Mouse (Mus musculus): Measurements from ENCODE around the gene Rfx3. TPM values are rescaled to one million over a fixed set of nuclear protein-coding genes. Genes with fewer than 3 reads are reported as not detected.

The Rfx3 gene
- polyA plus RNA-seq, 1 experiment from 2014 or later, result 26.2 TPM

DNA sequence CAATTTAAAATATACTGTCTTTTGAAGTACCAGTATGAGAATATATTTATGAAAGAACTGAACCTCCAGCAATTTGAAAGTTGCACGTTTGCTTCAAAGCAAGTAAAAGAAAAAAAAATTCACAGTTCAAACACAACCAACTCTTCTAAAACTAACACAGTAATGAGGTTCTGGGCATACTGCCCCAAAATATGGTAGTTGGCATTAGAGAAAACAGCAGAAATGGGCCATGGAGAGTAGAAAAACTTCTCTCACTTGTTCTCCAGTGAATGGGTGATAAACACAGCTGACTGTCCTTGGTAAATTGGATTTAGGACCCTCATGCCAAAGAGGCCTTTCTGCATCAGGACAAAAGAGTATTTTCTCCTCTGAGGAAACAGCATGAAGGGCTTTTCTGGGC, 182.7 kb downstream of the Rfx3 start:
- peaks cover 8% of the 10 kb centered on the region for H3K36me3 ChIP-seq
- H3K4me3 ChIP-seq, result no peak overlapping the region
- H3K4me1 ChIP-seq (replicated peaks), result no peaks in the 10 kb centered on the region
- H3K27me3 ChIP-seq, result no peaks in the 10 kb centered on the region
- no peaks in the 10 kb centered on the region for H3K9me3 ChIP-seq
- ATAC-seq (ENCODE audit: low FRiP score, low read depth), result no peak
- WGBS, result 72% methylated on average over 1 of the region's 1 CpGs
- no peak overlapping the region for H3K4me2 ChIP-seq
- H3K9ac ChIP-seq, result no peak overlapping the region
- H3K27ac ChIP-seq (replicated peaks), result no peak overlapping the region

DNA sequence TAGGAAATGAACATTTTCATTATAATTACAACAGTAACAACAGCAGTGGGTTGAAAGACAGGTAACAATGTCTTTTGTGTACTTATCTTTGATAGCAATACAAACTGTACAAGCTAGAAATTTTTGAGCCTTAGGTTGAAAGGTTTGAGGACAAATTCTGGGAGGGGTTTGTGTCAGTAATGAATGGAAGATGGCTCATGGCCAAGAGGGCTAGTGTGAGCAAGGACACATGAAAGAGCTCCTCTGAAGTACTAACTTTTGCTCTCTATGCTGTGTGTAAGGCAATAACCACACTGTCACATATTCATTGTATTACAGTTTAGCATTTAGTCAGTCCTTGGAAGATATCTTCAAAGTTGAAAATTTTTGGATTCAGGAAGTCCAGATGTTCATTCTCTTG, 193.3 kb downstream of the Rfx3 start:
- Histone ChIP-seq H3K27me3 (no peaks in the 10 kb centered on the region), H3K36me3 (peaks cover 10% of the 10 kb centered on the region), H3K4me1 (replicated peaks) (no peaks in the 10 kb centered on the region), H3K9ac (no peak overlapping the region), H3K4me2 (no peak overlapping the region), H3K4me3 (no peak overlapping the region), H3K9me3 (no peaks in the 10 kb centered on the region), H3K27ac (replicated peaks) (no peak overlapping the region)
- ATAC-seq (ENCODE audit: low FRiP score, low read depth), result no peak

DNA sequence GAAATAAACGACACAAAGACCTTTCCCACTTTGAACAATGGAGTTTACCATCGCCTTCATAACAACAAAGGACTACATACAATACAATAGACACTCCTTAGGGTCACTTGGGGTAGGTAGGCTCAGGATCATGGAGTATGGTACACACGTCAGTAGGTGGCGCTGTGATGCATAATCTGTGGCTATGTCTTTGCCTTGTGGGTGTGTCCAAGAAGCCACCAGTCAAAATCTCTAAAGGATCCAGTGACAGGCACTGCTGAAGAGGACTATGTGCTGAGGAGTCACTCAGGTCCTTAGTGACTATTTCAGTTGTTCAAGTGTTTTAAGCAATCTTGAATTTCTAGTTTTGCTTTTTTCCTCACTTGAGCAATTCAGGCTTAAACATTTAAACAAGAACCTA, 230.9 kb downstream of the Rfx3 start:
- no peaks in the 10 kb centered on the region for H3K27me3 ChIP-seq
- 57% methylated on average over 4 of the region's 4 CpGs for WGBS
- H3K36me3 ChIP-seq, result peaks cover 22% of the 10 kb centered on the region
- H3K4me2 ChIP-seq, result no peak overlapping the region
- H3K9me3 ChIP-seq, result no peaks in the 10 kb centered on the region
- no peak overlapping the region for H3K9ac ChIP-seq
- no peak overlapping the region for H3K27ac ChIP-seq (replicated peaks)
- no peaks in the 10 kb centered on the region for H3K4me1 ChIP-seq (replicated peaks)
- no peak for ATAC-seq (ENCODE audit: low FRiP score, low read depth)
- H3K4me3 ChIP-seq, result no peak overlapping the region

DNA sequence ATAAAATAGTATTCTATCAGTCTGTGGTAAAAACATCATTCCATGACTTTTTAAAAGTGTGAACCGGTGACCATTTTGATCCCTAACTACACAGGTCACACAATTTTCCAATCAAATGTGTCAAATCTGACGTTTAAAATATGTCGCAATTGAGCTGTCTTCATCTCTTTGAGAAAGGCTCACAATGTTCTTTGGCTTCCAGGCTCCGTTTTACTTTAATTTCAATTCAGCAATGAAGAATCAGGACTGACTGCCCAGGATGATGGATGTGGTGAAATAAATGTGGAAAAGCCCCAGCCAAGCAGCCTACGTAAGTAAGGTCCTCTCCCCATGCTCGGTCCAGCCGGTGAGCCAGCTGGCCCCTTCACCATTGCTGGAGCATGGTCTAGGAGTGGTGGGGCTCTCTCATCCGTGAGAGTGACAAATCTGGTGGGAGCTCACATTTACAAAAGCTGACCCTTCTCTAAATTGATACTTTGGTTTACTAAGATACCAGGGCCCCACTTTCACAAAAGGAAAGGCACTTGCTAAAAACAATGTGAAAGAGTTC, 240.2 kb downstream of the Rfx3 start:
- no peak overlapping the region for H3K4me2 ChIP-seq
- peaks cover 13% of the 10 kb centered on the region; the same call in 1 of the 2 replicates for H3K36me3 ChIP-seq
- H3K4me3 ChIP-seq, result no peak overlapping the region
- no peaks in the 10 kb centered on the region for H3K9me3 ChIP-seq
- no peak for ATAC-seq (ENCODE audit: low FRiP score, low read depth)
- H3K9ac ChIP-seq, result no peak overlapping the region
- WGBS, result 70% methylated on average over 8 of the region's 8 CpGs
- peaks cover 5% of the 10 kb centered on the region; the same call in 1 of the 2 replicates for H3K4me1 ChIP-seq (replicated peaks)
- H3K27ac ChIP-seq (replicated peaks), result no peak overlapping the region
- H3K27me3 ChIP-seq, result no peaks in the 10 kb centered on the region

DNA sequence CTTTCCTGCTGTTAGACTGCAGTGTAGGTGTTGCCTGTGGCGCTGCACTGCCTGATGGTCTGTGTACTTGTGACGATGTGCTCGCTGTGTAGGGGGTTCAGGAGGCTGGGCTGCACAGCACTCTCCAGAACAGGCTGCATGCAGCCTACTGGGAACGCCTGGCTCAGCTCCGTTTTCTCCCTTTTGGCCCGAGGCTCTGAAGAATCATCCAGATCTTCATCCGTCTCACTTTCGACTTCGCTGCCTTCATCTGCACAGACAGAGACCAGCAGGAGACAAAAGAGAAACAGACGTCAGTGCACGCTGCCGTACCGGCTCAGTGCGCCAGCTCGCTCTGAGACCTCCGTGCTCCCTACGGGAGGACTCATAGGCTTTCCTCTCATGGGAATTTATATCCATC, 242.5 kb downstream of the Rfx3 start:
- Histone ChIP-seq H3K4me2 (peak overlapping the region; percentile 6), H3K27ac (replicated peaks) (peak overlapping the region; percentile 69), H3K36me3 (peaks cover 14% of the 10 kb centered on the region; the same call in 1 of the 2 replicates), H3K27me3 (no peaks in the 10 kb centered on the region), H3K4me1 (replicated peaks) (peaks cover 5% of the 10 kb centered on the region; the same call in 1 of the 2 replicates), H3K9ac (no peak overlapping the region), H3K4me3 (no peak overlapping the region), H3K9me3 (no peaks in the 10 kb centered on the region)
- ATAC-seq (ENCODE audit: low FRiP score, low read depth), result peak; percentile 76
- WGBS, result 41% methylated on average over 17 of the region's 17 CpGs

DNA sequence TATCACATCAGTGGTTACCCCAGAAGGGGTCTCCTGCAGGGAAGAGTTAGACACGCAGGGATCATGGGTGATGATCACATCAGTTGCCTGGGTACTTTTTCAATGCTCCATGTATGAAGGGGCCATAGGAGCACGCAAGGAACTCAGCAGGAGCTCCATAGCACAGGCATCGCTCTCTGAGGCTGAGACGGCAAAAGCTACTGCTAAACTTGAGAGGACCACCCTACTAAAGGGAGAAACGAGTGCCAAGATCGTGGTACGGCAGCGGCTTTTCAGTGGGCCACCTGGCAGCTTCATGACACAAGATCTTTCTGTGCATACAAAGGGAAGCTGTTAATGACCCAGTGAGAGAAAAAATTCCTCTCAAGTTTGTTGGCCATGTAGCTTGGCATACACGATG, 250.7 kb downstream of the Rfx3 start:
- H3K27me3 ChIP-seq, result no peaks in the 10 kb centered on the region
- WGBS, result 85% methylated on average over 9 of the region's 9 CpGs
- no peak overlapping the region for H3K4me2 ChIP-seq
- ATAC-seq (ENCODE audit: low FRiP score, low read depth), result no peak
- no peak overlapping the region for H3K9ac ChIP-seq
- H3K27ac ChIP-seq (replicated peaks), result no peak overlapping the region
- no peaks in the 10 kb centered on the region for H3K36me3 ChIP-seq
- H3K4me3 ChIP-seq, result no peak overlapping the region
- H3K4me1 ChIP-seq (replicated peaks), result no peaks in the 10 kb centered on the region
- no peaks in the 10 kb centered on the region for H3K9me3 ChIP-seq

DNA sequence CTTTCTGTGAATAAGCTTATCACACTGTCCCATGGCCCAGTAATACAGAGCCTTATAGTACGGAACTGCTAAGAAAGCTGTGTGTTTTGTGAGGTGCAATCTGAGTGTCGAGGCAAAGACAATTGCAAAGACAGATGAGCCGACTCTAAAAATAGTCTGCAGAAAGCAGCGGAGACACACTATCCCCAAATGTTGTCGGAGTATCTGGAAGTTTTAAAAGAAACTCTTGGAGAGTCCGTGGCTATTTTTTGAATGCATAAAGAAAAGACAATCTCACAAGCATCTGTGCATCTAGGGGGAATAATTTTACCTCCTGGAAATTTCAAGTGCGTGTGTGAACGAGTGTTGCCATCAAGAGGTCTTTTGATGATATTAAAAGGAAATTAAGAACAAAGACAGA, 251.6 kb downstream of the Rfx3 start:
- H3K36me3 ChIP-seq, result no peaks in the 10 kb centered on the region
- ATAC-seq (ENCODE audit: low FRiP score, low read depth), result no peak
- no peaks in the 10 kb centered on the region for H3K4me1 ChIP-seq (replicated peaks)
- 79% methylated on average over 8 of the region's 8 CpGs for WGBS
- H3K27me3 ChIP-seq, result no peaks in the 10 kb centered on the region
- no peaks in the 10 kb centered on the region for H3K9me3 ChIP-seq
- no peak overlapping the region for H3K27ac ChIP-seq (replicated peaks)
- H3K4me3 ChIP-seq, result no peak overlapping the region
- no peak overlapping the region for H3K4me2 ChIP-seq
- no peak overlapping the region for H3K9ac ChIP-seq

DNA sequence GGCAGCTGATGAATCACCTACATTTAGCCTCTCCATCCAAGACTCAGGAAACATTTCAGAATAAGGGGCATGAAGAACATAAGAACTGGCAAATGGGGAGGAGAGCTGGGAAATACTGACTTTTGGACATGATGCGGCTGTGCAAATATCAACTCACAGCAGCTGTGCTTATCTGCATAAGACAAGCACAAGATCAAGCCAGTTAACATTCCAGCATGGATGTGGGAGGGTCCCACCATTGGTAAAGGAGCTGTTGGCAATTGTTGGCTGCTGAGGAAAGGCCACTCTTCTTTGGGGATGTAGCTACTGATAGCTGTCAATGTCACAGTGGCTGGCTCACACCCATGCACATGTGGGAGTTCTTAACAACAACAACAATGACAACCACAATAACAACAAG, 263.7 kb downstream of the Rfx3 start:
- no peak overlapping the region for H3K27ac ChIP-seq (replicated peaks)
- H3K9ac ChIP-seq, result no peak overlapping the region
- no peak overlapping the region for H3K4me3 ChIP-seq
- no peaks in the 10 kb centered on the region for H3K9me3 ChIP-seq
- H3K4me1 ChIP-seq (replicated peaks), result no peaks in the 10 kb centered on the region
- ATAC-seq (ENCODE audit: low FRiP score, low read depth), result no peak
- H3K27me3 ChIP-seq, result no peaks in the 10 kb centered on the region
- no peak overlapping the region for H3K4me2 ChIP-seq
- H3K36me3 ChIP-seq, result no peaks in the 10 kb centered on the region
- WGBS, result 100% methylated on average over 1 of the region's 1 CpGs

DNA sequence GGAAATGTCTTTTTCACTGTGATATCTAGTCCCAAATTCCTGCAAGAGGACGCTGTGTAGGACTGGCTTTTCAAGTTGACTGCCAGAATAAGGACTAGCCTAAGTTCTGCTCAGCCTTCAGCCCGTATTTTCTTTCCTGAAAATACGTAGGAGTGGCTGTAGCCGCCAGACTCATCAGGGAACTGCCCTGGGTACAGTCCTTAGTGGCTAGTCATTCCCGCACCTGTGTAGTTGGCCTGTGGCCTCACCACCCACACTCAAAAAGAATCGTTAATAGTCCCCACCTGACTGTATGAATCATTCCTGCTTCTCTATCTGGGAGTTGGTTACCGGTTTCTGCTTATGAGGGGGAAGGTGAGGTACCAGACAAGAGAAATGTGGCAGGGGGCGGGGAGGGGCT, 272.1 kb downstream of the Rfx3 start:
- no peak overlapping the region for H3K4me3 ChIP-seq
- H3K9me3 ChIP-seq, result no peaks in the 10 kb centered on the region
- no peaks in the 10 kb centered on the region for H3K36me3 ChIP-seq
- no peak overlapping the region for H3K4me2 ChIP-seq
- H3K9ac ChIP-seq, result no peak overlapping the region
- ATAC-seq (ENCODE audit: low FRiP score, low read depth), result no peak
- no peak overlapping the region for H3K27ac ChIP-seq (replicated peaks)
- 75% methylated on average over 8 of the region's 8 CpGs for WGBS
- no peaks in the 10 kb centered on the region for H3K27me3 ChIP-seq
- H3K4me1 ChIP-seq (replicated peaks), result no peaks in the 10 kb centered on the region

DNA sequence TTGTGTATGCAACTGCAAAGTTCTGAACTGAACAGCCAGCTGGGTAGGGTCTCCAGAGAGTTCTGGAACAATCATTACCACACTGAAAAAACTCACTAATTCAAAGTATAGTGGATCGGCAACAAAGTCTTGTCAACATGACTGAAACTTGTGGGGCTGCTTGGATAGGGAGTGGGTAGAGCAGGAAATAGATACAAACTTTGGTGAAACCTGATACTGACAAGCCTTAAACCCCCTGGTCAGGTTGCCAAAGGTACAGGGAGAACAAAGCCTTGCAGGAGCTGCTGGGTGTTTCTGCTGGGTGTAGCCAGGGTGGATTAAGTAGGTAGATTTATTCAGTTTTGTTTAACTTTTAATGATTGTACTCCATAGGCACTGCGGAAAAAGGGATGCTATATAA, 274.4 kb downstream of the Rfx3 start:
- H3K9me3 ChIP-seq, result no peaks in the 10 kb centered on the region
- no peak overlapping the region for H3K9ac ChIP-seq
- no peaks in the 10 kb centered on the region for H3K36me3 ChIP-seq
- no peaks in the 10 kb centered on the region for H3K4me1 ChIP-seq (replicated peaks)
- no peak overlapping the region for H3K4me2 ChIP-seq
- no peak overlapping the region for H3K27ac ChIP-seq (replicated peaks)
- no peaks in the 10 kb centered on the region for H3K27me3 ChIP-seq
- WGBS, result 94% methylated on average over 2 of the region's 2 CpGs
- ATAC-seq (ENCODE audit: low FRiP score, low read depth), result no peak
- no peak overlapping the region for H3K4me3 ChIP-seq

DNA sequence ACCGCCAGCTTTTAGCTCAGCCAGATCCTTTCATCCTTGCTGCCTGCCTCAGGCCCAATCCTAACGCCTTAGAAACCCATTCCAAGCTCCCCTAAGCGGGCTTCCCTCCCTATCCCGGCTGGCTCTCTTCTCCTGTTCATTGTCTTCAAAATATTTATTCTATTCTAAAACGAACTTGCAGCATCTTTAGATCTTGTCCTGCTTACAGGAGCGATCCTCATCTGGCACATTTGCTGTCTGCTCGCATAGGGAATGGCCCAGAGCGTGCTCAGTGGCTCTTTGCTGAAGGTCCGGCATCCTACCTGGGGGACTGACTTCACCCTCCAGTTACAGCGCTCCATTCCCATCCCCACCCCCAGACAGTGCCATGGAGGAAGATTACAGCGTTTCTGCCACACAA, 292.0 kb downstream of the Rfx3 start:
- Histone ChIP-seq H3K4me2 (no peak overlapping the region), H3K4me3 (no peak overlapping the region), H3K4me1 (replicated peaks) (no peaks in the 10 kb centered on the region), H3K9ac (no peak overlapping the region), H3K9me3 (no peaks in the 10 kb centered on the region), H3K27me3 (no peaks in the 10 kb centered on the region), H3K27ac (replicated peaks) (no peak overlapping the region), H3K36me3 (no peaks in the 10 kb centered on the region)
- 76% methylated on average over 11 of the region's 11 CpGs for WGBS
- no peak for ATAC-seq (ENCODE audit: low FRiP score, low read depth)

DNA sequence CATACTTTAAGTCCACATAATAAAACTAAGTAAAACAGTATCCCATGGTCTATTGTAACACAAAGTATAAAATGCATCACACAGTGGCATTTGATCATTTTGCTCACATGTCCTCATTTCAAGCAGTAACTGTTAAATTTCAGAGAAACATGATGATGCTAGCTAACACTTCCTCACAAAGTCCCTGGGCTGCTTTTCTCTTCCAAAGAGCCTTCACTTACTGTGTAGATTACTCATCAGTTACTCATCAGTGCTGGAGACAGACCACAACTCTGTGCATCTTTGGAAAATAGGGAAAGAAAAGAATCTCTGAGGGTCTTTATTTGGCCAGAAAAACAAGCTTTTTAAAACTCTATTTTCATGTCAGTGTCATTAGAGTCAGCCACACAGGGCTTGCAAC, 294.7 kb downstream of the Rfx3 start:
- no peaks in the 10 kb centered on the region for H3K9me3 ChIP-seq
- no peaks in the 10 kb centered on the region for H3K27me3 ChIP-seq
- no peak overlapping the region for H3K4me3 ChIP-seq
- H3K4me2 ChIP-seq, result no peak overlapping the region
- no peak overlapping the region for H3K9ac ChIP-seq
- no peaks in the 10 kb centered on the region for H3K36me3 ChIP-seq
- ATAC-seq (ENCODE audit: low FRiP score, low read depth), result no peak
- no peaks in the 10 kb centered on the region for H3K4me1 ChIP-seq (replicated peaks)
- no peak overlapping the region for H3K27ac ChIP-seq (replicated peaks)
